Mouse (Mus musculus): ENCODE data around the gene Tsx.

- no peak for TF ChIP-seq POLR2A (IDR thresholded peaks at IDR 0.05; ENCODE audit: extremely low read depth, insufficient read depth, low read length)
- peak; percentile 9; the same call in 1 of the 2 replicates for TF ChIP-seq CTCF (IDR thresholded peaks at IDR 0.05; ENCODE audit: extremely low read depth, insufficient read depth, low read length)
Measured at GRCm38 (mm10) chrX:103371627-103372026, 42.6 kb upstream of the Tsx start.

All from cortical plate, adult 2 months (tissue).